Mouse (Mus musculus): ENCODE measurements around the gene Nrp1. TPM values are rescaled to one million over a fixed set of nuclear protein-coding genes. Genes with fewer than 3 reads are reported as not detected.

Nrp1 gene
- total RNA-seq, 2 experiments from 2014 or later = 60.4 to 72.9 TPM

DNA sequence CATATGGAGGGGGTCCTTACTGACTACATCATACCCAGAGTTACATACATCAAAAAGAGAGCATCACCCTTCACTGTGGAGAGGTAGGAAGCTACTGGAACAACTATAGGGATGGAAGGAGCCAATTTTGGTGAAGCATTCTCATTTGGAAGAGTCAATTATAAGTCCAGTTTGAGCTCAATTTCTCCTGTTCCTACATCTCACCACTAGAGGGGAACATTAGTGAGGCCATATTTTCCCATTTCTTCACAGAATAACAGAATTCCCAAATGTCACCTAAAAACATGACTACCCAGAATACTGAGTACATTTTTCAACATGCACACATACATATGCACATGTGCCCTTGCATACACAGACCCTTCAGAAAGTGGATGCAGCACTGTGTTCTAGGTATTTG lies 152.6 kb downstream of the Nrp1 start:
- no peak for DNase-seq

GRCm38 (mm10) chr8:128511732-128512131 lies 153.3 kb downstream of the Nrp1 start:
- no peak for DNase-seq

DNA sequence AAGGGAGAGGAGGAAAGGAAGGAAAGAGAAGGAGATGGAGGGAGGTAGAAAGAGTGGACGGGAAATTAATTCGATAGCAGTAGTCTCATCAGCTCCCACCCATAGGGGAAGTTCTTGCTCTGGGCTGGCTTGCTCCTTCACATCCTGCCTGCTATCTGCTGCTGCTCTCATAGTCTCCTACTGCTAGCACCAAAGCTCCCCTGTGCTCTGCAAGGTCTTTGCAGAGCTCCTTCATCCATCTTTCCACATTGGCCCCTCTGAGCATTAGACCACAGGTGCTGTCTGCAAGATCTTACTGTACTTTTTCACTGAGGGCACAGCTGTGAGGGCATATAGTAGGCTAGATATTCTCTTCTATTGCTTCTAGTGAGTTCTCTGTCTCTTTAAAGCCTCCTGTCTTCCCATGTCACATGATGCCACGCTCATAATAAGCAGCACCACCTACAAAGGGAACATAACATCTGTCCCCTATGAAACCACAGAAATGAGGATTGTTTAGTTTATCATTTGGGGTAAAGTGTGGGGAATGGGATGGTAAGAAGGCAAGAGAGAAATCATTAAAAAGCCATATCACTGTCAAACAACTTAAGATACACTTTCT lies 158.5 kb downstream of the Nrp1 start:
- no peak for DNase-seq

DNA sequence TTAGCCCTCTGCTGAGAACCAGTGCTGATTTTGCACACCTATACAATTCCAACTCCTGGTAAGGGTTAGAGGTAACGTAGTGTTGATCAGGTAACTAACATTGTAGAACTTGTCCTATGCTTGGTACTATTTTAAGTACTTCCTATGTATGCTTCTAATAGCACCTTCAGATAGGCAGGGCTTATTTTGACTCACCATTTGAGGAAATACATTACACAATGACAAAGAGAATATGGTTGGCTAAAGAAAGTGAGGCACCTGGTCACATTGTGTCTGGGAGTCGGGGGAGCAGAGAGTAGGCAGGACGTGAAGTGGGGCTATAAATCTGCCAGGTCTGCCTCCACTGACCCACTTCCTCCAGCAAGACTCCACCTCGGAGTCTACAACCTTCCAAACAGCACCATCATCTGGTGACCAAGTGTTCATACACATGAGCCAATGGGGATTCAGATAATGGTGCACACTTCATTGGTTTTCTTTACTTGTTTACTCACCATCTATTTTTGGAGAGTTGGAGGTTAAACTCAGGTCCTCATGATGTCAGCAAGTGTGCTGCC lies 159.2 kb downstream of the Nrp1 start:
- no peak for DNase-seq

- peak; percentile 22 for DNase-seq
Measured at GRCm38 (mm10) chr8:128519366-128519765, 161.0 kb downstream of the Nrp1 start.

GRCm38 (mm10) chr8:128523825-128524224 lies 165.4 kb downstream of the Nrp1 start:
- no peak for DNase-seq

GRCm38 (mm10) chr8:128525912-128526311 lies 167.5 kb downstream of the Nrp1 start:
- no peak for DNase-seq

DNA sequence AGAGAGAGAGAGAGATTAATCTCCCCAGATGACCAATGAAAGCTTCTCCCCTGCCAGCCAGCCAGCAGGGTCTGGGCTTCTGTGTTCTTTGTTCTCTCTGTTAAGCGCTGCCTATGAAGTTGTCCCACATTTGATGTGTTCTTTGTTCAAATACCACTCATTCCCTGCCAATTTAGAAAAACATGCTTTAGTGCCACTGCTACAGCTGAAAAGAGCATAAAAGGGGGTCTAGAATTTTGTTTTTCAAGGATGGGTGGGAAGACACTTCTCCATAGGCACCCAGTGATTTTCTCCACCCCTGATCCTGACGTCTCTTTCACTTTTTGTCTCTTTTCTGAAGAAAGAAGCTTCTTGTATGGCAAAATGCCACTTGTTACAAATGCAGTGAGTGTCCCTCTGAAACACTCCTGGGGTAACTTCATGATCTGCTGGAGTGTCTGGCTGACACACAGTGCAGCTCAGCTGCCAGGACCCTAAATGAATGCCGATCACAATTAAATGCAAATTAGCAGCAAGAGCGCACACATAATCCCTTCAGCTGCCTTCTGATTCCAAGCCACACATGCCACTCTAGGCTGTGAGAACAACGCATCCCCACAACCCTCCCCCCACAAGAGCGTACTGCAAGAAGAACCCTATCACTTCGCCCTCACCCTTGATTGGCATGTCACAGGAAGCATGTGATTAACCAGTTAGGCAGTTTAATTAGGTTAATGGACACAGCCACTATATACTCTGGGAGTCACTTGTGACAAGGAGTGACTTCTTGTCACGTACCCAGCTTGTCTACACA lies 170.4 kb downstream of the Nrp1 start:
- DNase-seq = no peak

DNA sequence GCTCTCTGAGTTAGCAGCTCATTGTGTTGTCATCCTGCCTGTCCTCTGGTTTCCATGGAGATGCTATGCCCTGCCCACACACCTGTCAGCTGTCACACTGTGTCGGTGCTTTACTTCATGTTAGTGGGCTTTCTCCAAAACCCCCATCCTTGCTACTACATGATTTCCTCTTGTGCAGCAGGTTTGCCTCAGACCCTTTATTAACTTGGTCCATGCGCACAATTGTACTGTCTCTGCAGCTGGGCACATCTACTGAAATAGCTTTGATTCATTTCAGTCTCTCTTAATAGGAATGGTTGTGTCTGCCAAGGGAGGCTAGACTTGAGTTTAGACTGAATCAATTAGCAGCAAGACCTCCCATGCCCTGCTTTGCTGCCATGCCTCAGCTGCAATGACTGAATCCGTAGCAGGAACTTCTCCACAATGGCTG lies 176.1 kb downstream of the Nrp1 start:
- DNase-seq = no peak

DNA sequence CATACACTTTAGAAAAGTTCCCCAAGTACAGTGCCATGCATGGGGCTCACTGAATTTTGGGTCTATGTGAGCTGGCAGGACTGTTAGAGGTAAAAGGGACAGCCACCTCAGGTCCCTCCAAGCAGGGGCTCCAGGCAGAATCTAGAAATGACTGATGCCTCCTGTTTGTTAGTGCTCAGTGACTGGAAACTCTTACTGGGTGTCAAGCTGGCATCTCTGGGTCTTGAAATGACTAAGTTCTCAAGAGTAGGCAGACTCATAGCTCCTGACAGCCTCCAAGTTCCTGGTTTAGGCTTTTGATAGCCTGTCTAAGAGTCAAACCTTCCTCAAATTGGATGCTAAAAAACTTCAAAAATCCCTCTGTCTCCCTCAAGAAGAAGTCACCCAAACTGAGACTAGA lies 177.3 kb downstream of the Nrp1 start:
- DNase-seq = no peak

GRCm38 (mm10) chr8:128538378-128538777 lies 180.0 kb downstream of the Nrp1 start:
- no peak for DNase-seq

GRCm38 (mm10) chr8:128541355-128542090 lies 183.1 kb downstream of the Nrp1 start:
- no peak for DNase-seq

GRCm38 (mm10) chr8:128544128-128544846 lies 185.9 kb downstream of the Nrp1 start:
- DNase-seq = no peak

- no peak for DNase-seq
Measured at GRCm38 (mm10) chr8:128546287-128546686, 187.9 kb downstream of the Nrp1 start.

DNA sequence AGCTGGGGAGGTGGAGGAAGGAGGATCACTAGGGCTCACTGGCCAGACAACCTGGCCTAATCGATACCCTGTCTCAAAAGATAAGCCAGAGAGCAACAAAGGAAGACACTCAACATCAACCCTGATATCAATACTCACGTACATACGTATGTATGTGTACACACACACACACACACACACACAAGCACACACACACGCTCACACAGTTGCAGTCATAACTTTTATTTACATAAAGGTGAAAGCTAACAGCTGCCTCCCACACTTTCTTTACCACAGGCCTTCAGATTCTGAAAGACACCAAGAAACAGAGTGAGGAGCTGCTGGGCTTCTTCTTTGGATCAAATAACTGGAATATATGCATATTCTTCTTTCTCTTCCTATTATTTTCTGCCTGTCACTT lies 189.0 kb downstream of the Nrp1 start:
- no peak for DNase-seq

DNA sequence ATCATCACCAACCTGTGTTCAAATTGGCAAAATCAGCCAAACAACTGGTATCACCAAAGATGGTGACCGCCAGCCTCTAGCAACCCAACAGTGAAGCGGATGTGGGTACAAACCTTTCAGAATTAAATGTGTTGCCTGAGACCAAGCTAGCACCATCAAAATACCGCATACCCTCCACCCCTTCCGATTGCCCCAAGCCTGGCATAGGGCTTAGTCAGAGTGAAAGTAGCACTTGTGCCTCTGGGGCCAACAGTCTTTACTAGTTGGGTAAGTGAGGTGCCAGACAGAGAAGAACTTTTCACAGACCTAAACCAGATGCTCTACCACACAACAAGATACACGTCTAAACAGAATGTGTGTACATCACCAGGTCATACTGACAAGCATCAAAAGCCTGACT lies 191.3 kb downstream of the Nrp1 start:
- DNase-seq = no peak

DNA sequence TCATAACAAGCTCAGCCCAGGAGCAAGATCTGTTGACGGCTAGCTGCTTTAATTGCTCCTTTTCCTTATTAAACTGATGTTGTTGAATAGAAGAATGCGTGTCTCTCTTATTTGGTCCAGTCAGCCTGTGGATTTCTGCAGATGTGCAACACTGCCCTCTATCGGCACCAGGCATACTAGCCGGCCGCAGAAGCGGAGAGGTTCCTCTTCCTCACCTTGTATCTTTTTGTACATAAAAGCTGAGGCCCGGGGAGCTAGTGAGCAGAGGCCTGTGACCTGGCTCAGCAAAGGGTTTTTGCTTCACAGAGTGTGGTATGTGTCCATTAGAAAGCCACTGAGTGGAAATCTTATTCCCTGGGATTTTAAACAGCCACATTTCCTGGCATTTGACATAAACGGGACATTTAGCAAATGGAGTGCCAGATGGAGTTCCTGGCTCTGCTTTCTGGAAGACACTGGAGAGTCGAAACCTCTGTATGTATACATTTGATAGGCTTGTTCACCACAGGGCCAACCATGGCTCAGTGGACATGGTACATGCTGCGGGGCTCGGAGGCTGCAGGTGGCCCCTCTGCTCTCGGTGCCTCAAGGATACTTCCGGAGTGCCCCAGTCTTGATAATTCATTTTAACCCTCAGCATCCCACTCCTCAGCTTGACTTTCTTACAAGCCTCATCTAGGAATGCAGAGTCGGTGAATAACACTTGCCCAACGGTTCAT lies 193.2 kb downstream of the Nrp1 start:
- peak; percentile 77 for DNase-seq

Measured in gastrocnemius, postnatal 10 days (tissue).